Mouse (Mus musculus): Measurements from ENCODE around the gene Mapk1. TPM values are rescaled to one million over a fixed set of nuclear protein-coding genes. Genes with fewer than 3 reads are reported as not detected.

The Mapk1 gene
- 191 and 195 TPM in 2 replicates for polyA plus RNA-seq (2012; rRNA removed)

GRCm38 (mm10) chr16:16983131-16983533 is at the start of gene Mapk1:
Mapk1 (plus strand) TSS chr16:16983382.

GRCm38 (mm10) chr16:17069511-17070443 is 86.6 kb downstream of the Mapk1 start, which contains the start of gene Ypel1:
Ypel1 (plus strand) TSS chr16:17069696.

Other genes starting within 250 kb of the Mapk1 start
- gene Spag6l, start 153.9 kb upstream of the Mapk1 start, polyA plus RNA-seq (2012; rRNA removed) = 8.3 and 9.5 TPM in 2 replicates
- gene Igll1, start 119.4 kb upstream of the Mapk1 start, polyA plus RNA-seq (2012; rRNA removed) = 0.13 TPM in 1 of 2 replicates, not detected in the other
- gene Top3b, start 112.6 kb upstream of the Mapk1 start, polyA plus RNA-seq (2012; rRNA removed) = 79.9 and 86.1 TPM in 2 replicates
- gene Vpreb1, start 112.5 kb upstream of the Mapk1 start, polyA plus RNA-seq (2012; rRNA removed) = 1.8 and 2.6 TPM in 2 replicates
- gene Ppm1f, start 86.9 kb upstream of the Mapk1 start, polyA plus RNA-seq (2012; rRNA removed) = 29.1 and 29.5 TPM in 2 replicates
- 87.0 and 94.2 TPM in 2 replicates for gene Ypel1, start 86.3 kb downstream of the Mapk1 start, polyA plus RNA-seq (2012; rRNA removed)
- 133 and 137 TPM in 2 replicates for gene Ppil2, start 127.9 kb downstream of the Mapk1 start, polyA plus RNA-seq (2012; rRNA removed)
- gene 2610318N02Rik, start 141.8 kb downstream of the Mapk1 start, polyA plus RNA-seq (2012; rRNA removed) = 15.3 and 18.6 TPM in 2 replicates
- gene Sdf2l1, start 149.0 kb downstream of the Mapk1 start, polyA plus RNA-seq (2012; rRNA removed) = 18.4 and 18.8 TPM in 2 replicates
- 79.1 and 81.8 TPM in 2 replicates for gene Ydjc, start 161.2 kb downstream of the Mapk1 start, polyA plus RNA-seq (2012; rRNA removed)
- 11.1 and 11.3 TPM in 2 replicates for gene Ccdc116, start 163.8 kb downstream of the Mapk1 start, polyA plus RNA-seq (2012; rRNA removed)
- gene Ube2l3, start 219.3 kb downstream of the Mapk1 start, polyA plus RNA-seq (2012; rRNA removed) = 113 and 116 TPM in 2 replicates
- gene Rimbp3, start 225.2 kb downstream of the Mapk1 start, polyA plus RNA-seq (2012; rRNA removed) = 1.6 TPM in 2 replicates